In genomic region chr9:43483906-43484305, GRCm38 (mm10) we compare ENCODE assay signal across 25 mouse cellular contexts.
DNase-seq lines count a peak whose midpoint lies in the region; ATAC-seq and TF ChIP-seq lines count a peak whose summit lies in the region.
"Had no signal": no experiment of that assay in that cellular context is flagged by ENCODE, and none has a peak within 500 bp of the region (broad histone marks: within the 10 kb centered on the region; RNA-seq: fewer than 3 reads in every experiment).

No protein-coding gene starts in this region.

- intact Hi-C loops in left cerebral cortex, adult 2 months (cut with DNase I): loop anchor here (1.0 kb wide), 1 partner anchor 64 kb away; no protein-coding TSS in a partner anchor

- no peak for ATAC-seq in forebrain, postnatal 0 days
- no peak for ATAC-seq in forebrain, embryonic 12.5 days (ENCODE audit: low FRiP score)
- no peak for ATAC-seq in midbrain, postnatal 0 days (ENCODE audit: low FRiP score)
- ATAC-seq in midbrain, embryonic 11.5 days (ENCODE audit: low FRiP score): no peak
- no peak for ATAC-seq in midbrain, embryonic 13.5 days
- ATAC-seq: forebrain, embryonic 16.5 days; hindbrain, embryonic 16.5 days; intestine, embryonic 15.5 days; midbrain, embryonic 16.5 days; Patski had no signal

- H3K9ac ChIP-seq in forebrain, postnatal 0 days: no peak overlapping the region
- H3K9ac ChIP-seq in forebrain, embryonic 12.5 days: no peak overlapping the region
- H3K9ac ChIP-seq in midbrain, postnatal 0 days (replicated peaks; ENCODE audit: low read length, poor library complexity, severe bottlenecking): no peak overlapping the region
- H3K9ac ChIP-seq in midbrain, embryonic 11.5 days (ENCODE audit: low read length): no peak overlapping the region
- no peak overlapping the region for H3K9ac ChIP-seq in midbrain, embryonic 13.5 days (replicated peaks)
- H3K9ac ChIP-seq: embryonic facial prominence, embryonic 13.5 days; intestine, embryonic 15.5 days; liver, embryonic 15.5 days; neural tube, embryonic 12.5 days had no signal

- H3K4me2 ChIP-seq in forebrain, postnatal 0 days (ENCODE audit: low read depth): no peak overlapping the region
- no peak overlapping the region for H3K4me2 ChIP-seq in forebrain, embryonic 12.5 days
- no peak overlapping the region for H3K4me2 ChIP-seq in midbrain, postnatal 0 days (ENCODE audit: low read depth, low read length, poor library complexity, severe bottlenecking)
- no peak overlapping the region for H3K4me2 ChIP-seq in midbrain, embryonic 11.5 days
- H3K4me2 ChIP-seq in midbrain, embryonic 13.5 days (replicated peaks): no peak overlapping the region
- H3K4me2 ChIP-seq: embryonic facial prominence, embryonic 13.5 days; intestine, embryonic 15.5 days; liver, embryonic 15.5 days; neural tube, embryonic 12.5 days had no signal

- H3K4me1 ChIP-seq in forebrain, postnatal 0 days (ENCODE audit: insufficient read depth): no peaks in the 10 kb centered on the region
- no peaks in the 10 kb centered on the region; the same call in 1 of the 2 replicates for H3K4me1 ChIP-seq in forebrain, embryonic 12.5 days
- no peaks in the 10 kb centered on the region for H3K4me1 ChIP-seq in midbrain, postnatal 0 days (ENCODE audit: insufficient read depth, low read length)
- no peaks in the 10 kb centered on the region for H3K4me1 ChIP-seq in midbrain, embryonic 11.5 days (ENCODE audit: control insufficient read depth, insufficient read depth, low read length)
- H3K4me1 ChIP-seq in midbrain, embryonic 13.5 days (replicated peaks): no peaks in the 10 kb centered on the region
- H3K4me1 ChIP-seq: intestine, embryonic 15.5 days; liver, embryonic 15.5 days; neural tube, embryonic 12.5 days had no signal

- H3K27me3 ChIP-seq in forebrain, postnatal 0 days (ENCODE audit: insufficient read depth, low read length): no peaks in the 10 kb centered on the region
- H3K27me3 ChIP-seq in forebrain, embryonic 12.5 days: no peaks in the 10 kb centered on the region
- no peaks in the 10 kb centered on the region for H3K27me3 ChIP-seq in midbrain, postnatal 0 days (ENCODE audit: insufficient read depth, low read length)
- no peaks in the 10 kb centered on the region for H3K27me3 ChIP-seq in midbrain, embryonic 11.5 days (ENCODE audit: control insufficient read depth, insufficient read depth, low read length)
- no peaks in the 10 kb centered on the region for H3K27me3 ChIP-seq in midbrain, embryonic 13.5 days
- H3K27me3 ChIP-seq: embryonic facial prominence, embryonic 13.5 days; intestine, embryonic 15.5 days; liver, embryonic 15.5 days; neural tube, embryonic 12.5 days had no signal

- no peaks in the 10 kb centered on the region for H3K9me3 ChIP-seq in forebrain, postnatal 0 days (ENCODE audit: low read length)
- no peaks in the 10 kb centered on the region for H3K9me3 ChIP-seq in forebrain, embryonic 12.5 days
- H3K9me3 ChIP-seq in midbrain, postnatal 0 days (ENCODE audit: low read length): no peaks in the 10 kb centered on the region
- H3K9me3 ChIP-seq in midbrain, embryonic 11.5 days (ENCODE audit: control insufficient read depth, low read length): no peaks in the 10 kb centered on the region
- no peaks in the 10 kb centered on the region for H3K9me3 ChIP-seq in midbrain, embryonic 13.5 days
- H3K9me3 ChIP-seq: embryonic facial prominence, embryonic 13.5 days; forebrain, embryonic 10.5 days; hindbrain, embryonic 10.5 days; intestine, embryonic 15.5 days; liver, embryonic 15.5 days had no signal

- TF ChIP-seq CTCF in forebrain, postnatal 0 days (IDR thresholded peaks at IDR 0.05; ENCODE audit: low read depth): peak; percentile 20; the same call in 1 of the 2 replicates
- TF ChIP-seq CTCF in left cerebral cortex, adult 2 months (IDR thresholded peaks at IDR 0.05): peak; percentile 1; the same call in 1 of the 2 replicates
- TF ChIP-seq CTCF in midbrain, postnatal 0 days (IDR thresholded peaks at IDR 0.05): peak; percentile 31

- no peak for DNase-seq in forebrain, postnatal 0 days
- no peak for DNase-seq in left cerebral cortex, adult 2 months (ENCODE audit: extremely low spot score in 1 of 2, low spot score in 2 of 2)
- no peak for DNase-seq in left cerebral cortex, adult 8-10 months (ENCODE audit: low spot score in 2 of 2)
- no peak for DNase-seq in midbrain, postnatal 0 days (ENCODE audit: low spot score)
- no peak for DNase-seq in midbrain, embryonic 11.5 days (ENCODE audit: low spot score, missing footprints)
- DNase-seq: adrenal gland, postnatal 36 days; cerebellum, adult 18-20 months; gastrocnemius, postnatal 10 days; heart, postnatal 14 days; kidney, adult 9 months; kidney, postnatal 14 days; spleen, adult 18-20 months had no signal

- H3K36me3 ChIP-seq in forebrain, postnatal 0 days (ENCODE audit: insufficient read depth): no peaks in the 10 kb centered on the region
- no peaks in the 10 kb centered on the region for H3K36me3 ChIP-seq in forebrain, embryonic 12.5 days (replicated peaks)
- no peaks in the 10 kb centered on the region for H3K36me3 ChIP-seq in midbrain, postnatal 0 days (ENCODE audit: insufficient read depth, low read length)
- H3K36me3 ChIP-seq in midbrain, embryonic 11.5 days (ENCODE audit: control insufficient read depth, insufficient read depth, low read length): no peaks in the 10 kb centered on the region
- H3K36me3 ChIP-seq in midbrain, embryonic 13.5 days: no peaks in the 10 kb centered on the region
- H3K36me3 ChIP-seq: embryonic facial prominence, embryonic 13.5 days; forebrain, embryonic 10.5 days; hindbrain, embryonic 10.5 days; intestine, embryonic 15.5 days; liver, embryonic 15.5 days; neural tube, embryonic 12.5 days had no signal

- 83% methylated on average over 2 of the region's 2 CpGs for WGBS in forebrain, postnatal 0 days
- WGBS in forebrain, embryonic 12.5 days: 84% methylated on average over 2 of the region's 2 CpGs
- 84% methylated on average over 2 of the region's 2 CpGs for WGBS in midbrain, postnatal 0 days
- WGBS in midbrain, embryonic 11.5 days: 80% methylated on average over 2 of the region's 2 CpGs
- 85% methylated on average over 2 of the region's 2 CpGs for whole genome bisulfite sequencing in midbrain, embryonic 13.5 days

- no peak overlapping the region for H3K27ac ChIP-seq in forebrain, postnatal 0 days (ENCODE audit: low read depth, low read length)
- no peak overlapping the region for H3K27ac ChIP-seq in forebrain, embryonic 12.5 days
- H3K27ac ChIP-seq in left cerebral cortex, adult 2 months: no peak overlapping the region
- no peak overlapping the region for H3K27ac ChIP-seq in midbrain, postnatal 0 days (ENCODE audit: low read depth, low read length)
- no peak overlapping the region for H3K27ac ChIP-seq in midbrain, embryonic 11.5 days (ENCODE audit: low read depth, low read length)
- no peak overlapping the region for H3K27ac ChIP-seq in midbrain, embryonic 13.5 days
- H3K27ac ChIP-seq: embryonic facial prominence, embryonic 13.5 days; forebrain, embryonic 10.5 days; hindbrain, embryonic 10.5 days; intestine, embryonic 15.5 days; liver, embryonic 15.5 days; neural tube, embryonic 12.5 days had no signal

- H3K4me3 ChIP-seq in forebrain, postnatal 0 days (ENCODE audit: low read depth, low read length): no peak overlapping the region
- H3K4me3 ChIP-seq in forebrain, embryonic 12.5 days (replicated peaks): no peak overlapping the region
- no peak overlapping the region for H3K4me3 ChIP-seq in left cerebral cortex, adult 2 months
- no peak overlapping the region for H3K4me3 ChIP-seq in midbrain, postnatal 0 days (ENCODE audit: low read depth, low read length)
- no peak overlapping the region for H3K4me3 ChIP-seq in midbrain, embryonic 11.5 days (ENCODE audit: low read depth, low read length)
- no peak overlapping the region for H3K4me3 ChIP-seq in midbrain, embryonic 13.5 days (replicated peaks)
- H3K4me3 ChIP-seq: embryonic facial prominence, embryonic 13.5 days; forebrain, embryonic 10.5 days; hindbrain, embryonic 10.5 days; intestine, embryonic 15.5 days; liver, embryonic 15.5 days; myocyte; neural tube, embryonic 12.5 days had no signal
